Mouse (Mus musculus) G1E (cell line): ENCODE measurements around the gene Fgfr2.

Experiments used
- CTCF ChIP-seq: IDR thresholded peaks from 2 replicates; pipeline ENCODE4 v1.5.1; 2012; ENCODE audit warnings: low read depth, low read length, inconsistent platforms, mixed read lengths
- GATA1 ChIP-seq: IDR thresholded peaks from 2 replicates; pipeline ENCODE4 v1.6.1; 2012; ENCODE audit warnings: borderline replicate concordance, low read length, inconsistent platforms, mixed read lengths

- no peak for TF ChIP-seq CTCF
- TF ChIP-seq GATA1, result no peak
Measured at GRCm38 (mm10) chr7:130773171-130773830, 2349.8 kb downstream of the Fgfr2 start.
